Mouse (Mus musculus) retina, embryonic 14.5 days (tissue): Measurements from ENCODE around the gene Prap1.

Experiments used
- DNase-seq: peaks from one replicate; pipeline ENCODE4 v3.0.0-alpha.2; 2015; ENCODE audit warnings: low spot score

Prap1 gene

GRCm38 (mm10) chr7:140092924-140093528 lies at the start of gene Prap1:
Prap1 (plus strand) TSS chr7:140093395.
- DNase-seq: no peak

DNA sequence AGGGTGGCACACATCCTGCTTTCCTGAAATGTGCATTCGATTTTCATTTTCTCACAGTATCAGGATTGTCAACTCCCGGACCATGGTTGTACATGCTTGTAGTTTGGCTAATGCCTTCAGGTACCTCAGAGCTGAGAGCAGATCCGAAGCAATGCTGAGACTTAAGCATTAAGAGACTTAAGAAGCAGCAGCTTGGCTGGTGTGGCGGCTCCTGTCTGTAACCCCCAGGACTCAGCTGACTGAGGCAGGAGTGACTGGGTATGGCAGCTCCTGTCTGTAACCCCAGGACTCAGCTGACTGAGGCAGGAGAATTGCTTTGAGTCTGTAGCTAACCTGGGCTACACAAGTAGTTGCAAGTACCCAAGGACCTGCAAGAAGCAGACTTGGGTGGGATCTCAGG lies 47.6 kb upstream of the Prap1 start:
- no peak for DNase-seq

- peak; percentile 31 for DNase-seq
These were observed 45.3 kb upstream of the Prap1 start for GRCm38 (mm10) chr7:140047811-140048311.

GRCm38 (mm10) chr7:140048361-140049114 lies 44.7 kb upstream of the Prap1 start, which contains the start of gene Msx3:
Msx3 (minus strand) TSS chr7:140049089.
- DNase-seq: peak; percentile 21

GRCm38 (mm10) chr7:140049115-140049689 lies 44.0 kb upstream of the Prap1 start:
- peak; percentile 50 for DNase-seq

- DNase-seq: no peak
These were observed 39.1 kb upstream of the Prap1 start for GRCm38 (mm10) chr7:140054124-140054523.

- peak; percentile 88 for DNase-seq
These were observed 35.5 kb upstream of the Prap1 start for GRCm38 (mm10) chr7:140057413-140058407.

DNA sequence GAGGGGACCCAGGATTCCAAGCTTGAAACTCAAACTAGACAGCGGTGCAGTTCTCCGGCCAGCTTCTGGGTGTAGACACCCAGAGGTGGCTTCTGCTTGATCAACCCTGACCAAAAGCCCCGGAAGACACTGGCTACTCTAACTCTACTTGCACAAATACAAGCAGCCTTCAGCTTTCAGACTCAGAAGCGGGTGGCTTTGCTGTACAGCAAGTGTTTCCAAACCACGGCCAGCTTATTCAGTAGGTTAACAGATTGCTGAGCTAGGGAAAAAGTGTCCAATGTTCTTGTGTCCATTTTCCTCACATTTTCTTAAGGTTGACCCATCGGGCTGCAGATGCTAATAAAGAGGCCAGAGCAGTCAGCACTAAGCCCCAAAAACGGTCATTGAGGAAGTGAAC lies 34.7 kb upstream of the Prap1 start:
- no peak for DNase-seq

GRCm38 (mm10) chr7:140059601-140060000 lies 33.6 kb upstream of the Prap1 start:
- DNase-seq: no peak

DNA sequence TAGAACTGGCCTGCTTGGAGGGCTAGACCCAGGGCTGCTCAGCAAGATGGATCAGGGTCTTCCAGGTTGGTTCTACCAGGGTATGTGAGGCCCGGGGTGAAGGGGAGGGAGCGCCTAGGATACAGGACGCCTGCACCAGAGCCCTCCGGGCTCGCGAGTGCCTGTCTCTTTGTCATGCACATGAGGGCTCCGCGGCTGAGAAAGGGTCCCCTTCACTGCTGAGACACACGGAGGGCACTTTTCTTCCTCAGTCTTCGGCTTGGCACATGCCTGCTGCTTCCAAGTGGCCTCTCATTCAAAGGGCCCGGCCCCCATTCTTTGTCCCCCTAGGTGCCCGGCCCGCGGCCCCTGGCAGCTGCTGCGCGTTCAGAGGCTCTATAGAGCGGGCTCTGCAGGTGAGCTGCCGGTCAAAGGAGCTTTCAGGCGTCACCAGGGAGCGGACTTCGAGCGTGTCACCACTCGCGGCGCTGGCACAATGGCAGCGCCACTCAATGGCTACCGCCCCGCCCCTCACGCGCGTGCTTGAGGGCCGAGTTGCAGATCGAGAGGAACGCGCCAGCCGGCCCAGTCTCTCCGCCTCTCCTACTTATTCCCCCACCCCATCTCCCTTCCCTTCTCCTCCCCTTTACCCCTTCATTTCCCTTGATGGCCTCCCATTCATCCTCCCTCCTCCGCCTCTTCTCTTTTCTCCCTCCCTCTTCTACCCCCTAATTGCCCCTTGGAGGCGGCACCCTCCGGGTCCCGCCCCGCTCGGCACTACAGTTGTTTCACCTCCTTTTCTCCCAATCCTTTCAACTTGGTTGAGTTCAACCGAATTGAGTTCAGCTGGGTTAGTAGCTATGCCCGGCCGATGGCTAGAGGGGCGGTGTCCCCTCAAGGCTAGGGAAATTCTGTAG lies 32.0 kb upstream of the Prap1 start:
- peak; percentile 73 for DNase-seq

GRCm38 (mm10) chr7:140061832-140062130 lies 31.4 kb upstream of the Prap1 start:
- DNase-seq: no peak

DNA sequence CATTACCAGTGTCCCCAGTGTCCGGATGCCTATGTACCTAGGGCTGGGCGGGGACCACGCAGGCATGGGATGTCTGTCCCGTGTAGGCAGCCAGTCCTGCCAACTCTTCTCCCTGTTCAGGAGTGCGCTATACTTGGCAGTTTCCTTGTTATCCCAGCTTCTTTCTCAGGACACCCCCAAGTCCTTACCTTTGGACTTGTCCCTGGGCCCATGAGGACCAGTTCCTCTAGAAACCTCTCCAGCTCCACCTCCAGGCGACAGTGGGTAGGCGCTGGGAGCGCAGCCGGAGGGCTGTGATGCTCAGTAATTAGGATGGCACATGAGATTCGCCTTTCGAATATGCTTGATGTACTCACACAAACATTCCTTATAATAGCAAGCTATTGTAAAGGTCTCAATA lies 30.9 kb upstream of the Prap1 start:
- peak; percentile 62 for DNase-seq

DNA sequence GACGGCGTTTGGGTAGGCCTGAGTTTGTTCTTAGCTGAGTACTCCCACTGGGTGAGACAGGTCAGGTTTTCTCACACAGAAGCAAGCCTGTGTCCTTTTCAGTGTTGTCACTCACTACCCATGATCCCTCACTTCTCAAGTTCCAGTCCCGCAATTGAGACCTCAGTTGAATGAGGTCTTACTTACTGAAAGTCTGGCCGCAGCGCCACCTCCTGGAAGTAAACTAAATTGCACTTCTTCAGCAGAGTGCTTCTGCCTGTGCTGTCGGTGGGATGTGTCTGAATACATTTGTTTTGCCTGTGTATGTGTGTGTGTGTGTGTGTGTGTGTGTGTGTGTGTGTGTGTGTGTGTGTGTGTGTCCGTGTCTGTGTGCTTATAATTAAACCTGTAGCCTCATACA lies 30.1 kb upstream of the Prap1 start:
- DNase-seq: peak; percentile 89

DNA sequence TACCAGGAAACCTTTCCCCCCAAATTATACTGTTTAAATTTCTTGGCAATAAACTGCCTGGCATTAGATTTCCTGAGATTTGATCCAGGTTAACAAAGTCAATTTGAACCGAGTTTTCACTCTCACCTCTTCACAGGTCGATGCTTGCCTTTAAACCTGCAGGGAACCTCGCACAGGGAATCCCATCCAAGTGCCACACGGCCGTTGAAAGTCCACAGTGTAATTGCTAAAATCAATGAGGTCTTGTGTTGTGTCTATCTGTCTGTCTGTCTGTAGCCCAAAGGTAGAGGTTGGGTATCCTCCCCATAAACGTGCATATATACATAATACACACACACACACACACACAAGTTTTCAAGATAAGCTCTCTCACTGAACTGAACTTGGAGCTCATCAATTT lies 25.8 kb upstream of the Prap1 start:
- no peak for DNase-seq

DNA sequence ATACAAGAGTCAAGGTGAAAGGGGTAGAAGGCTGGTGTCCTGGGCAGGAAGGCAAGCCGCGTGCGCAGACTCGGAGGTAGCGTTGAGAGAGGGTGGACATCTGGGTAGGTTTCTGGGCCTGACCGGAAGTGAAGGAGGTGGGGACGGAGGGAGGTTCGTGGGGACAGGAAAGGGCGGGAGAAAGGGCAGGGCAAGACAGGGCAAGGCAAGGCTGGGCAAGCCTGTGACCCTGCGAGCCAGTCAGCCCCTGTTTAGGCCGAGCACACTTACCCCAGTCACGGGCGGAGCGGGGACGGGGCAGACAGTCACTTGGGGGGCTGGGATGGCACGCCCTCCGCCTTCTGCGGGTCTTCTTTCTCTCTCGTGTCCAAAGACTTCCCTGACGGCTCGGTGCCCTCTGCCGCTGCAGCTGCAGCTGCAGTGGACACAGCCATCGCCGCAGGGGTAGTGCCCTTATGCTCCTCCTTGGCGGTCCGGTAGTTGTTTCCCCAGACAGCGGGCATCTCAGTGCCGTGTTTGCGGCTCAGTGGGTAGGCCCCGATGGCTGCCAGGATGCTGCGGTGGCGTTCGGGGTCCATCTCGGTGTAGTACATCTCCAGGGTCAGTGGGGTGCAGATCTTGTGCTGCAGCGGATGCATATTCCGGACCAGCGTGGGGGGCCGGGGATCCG lies 23.0 kb upstream of the Prap1 start:
- no peak for DNase-seq

GRCm38 (mm10) chr7:140077698-140078097 lies 15.5 kb upstream of the Prap1 start:
- DNase-seq: no peak

- DNase-seq: peak; percentile 87
These were observed 14.5 kb upstream of the Prap1 start for GRCm38 (mm10) chr7:140078711-140079110.

- DNase-seq: peak; percentile 85
These were observed 12.6 kb upstream of the Prap1 start for GRCm38 (mm10) chr7:140080503-140081156.

DNA sequence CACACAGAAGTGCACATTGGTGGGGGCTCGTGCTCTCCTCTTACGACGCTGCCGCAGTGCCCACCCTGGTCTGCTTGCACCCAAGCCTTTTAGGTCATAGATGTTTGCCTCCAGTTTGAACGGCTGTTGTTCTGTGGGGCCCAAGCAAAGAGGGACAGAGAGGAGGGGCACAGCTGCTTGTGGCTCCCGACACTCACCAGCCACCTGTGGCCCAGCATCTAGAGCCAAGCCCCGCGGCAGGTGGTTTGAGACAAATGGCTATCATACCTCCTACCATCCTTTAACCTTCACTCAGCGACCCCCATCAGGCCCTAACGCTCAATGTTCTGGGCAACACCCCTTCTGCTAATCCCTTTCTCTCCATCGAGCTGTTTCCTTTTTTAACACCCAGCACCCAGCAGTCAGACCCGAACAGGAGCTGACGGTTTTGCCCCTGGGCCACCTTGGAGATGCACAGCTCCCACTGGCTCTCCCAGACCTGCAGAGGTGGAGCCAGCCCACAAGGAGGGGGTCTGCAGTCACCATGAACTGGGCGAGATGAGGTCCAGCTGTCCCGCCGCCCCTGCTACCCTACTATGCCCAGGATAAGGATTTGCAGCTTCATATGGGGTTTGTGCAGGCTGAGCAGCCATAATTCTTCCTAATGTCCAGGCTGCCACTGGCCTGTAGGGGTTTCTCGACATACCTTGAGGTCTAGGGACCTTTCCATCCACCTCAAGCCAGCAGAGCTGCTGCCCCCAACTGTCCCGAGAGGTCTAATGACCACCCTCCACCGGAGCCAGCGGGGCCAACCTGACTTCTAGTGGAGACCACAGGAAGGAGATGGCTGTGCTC lies 11.6 kb upstream of the Prap1 start:
- DNase-seq: peak; percentile 10
